Mouse (Mus musculus) CH12.LX (cell line): ENCODE data around the gene Bicd2.

Experiments
- CTCF ChIP-seq, 2 experiments: IDR thresholded peaks in 1 of 2; conservative IDR thresholded peaks in 1 of 2; 2 replicates each; pipeline ENCODE4 v1.5.1; 2011 to 2012; ENCODE audit warnings: low read depth in 2 of 2, low read length in 2 of 2, improper control_type of control experiment in 1 of 2, inconsistent platforms in 1 of 2, mild to moderate bottlenecking in 1 of 2, moderate library complexity in 1 of 2
- HCFC1 ChIP-seq: IDR thresholded peaks from 2 replicates; pipeline ENCODE4 v1.6.1; 2012; ENCODE audit warnings: low read depth, mild to moderate bottlenecking, inconsistent platforms, low read length, improper control_type of control experiment
- SMC3 ChIP-seq: IDR thresholded peaks from 2 replicates; pipeline ENCODE4 v1.6.1; 2011; ENCODE audit warnings: low read depth, low read length, improper control_type of control experiment
- USF1 ChIP-seq: IDR thresholded peaks from 2 replicates; pipeline ENCODE4 v1.6.1; 2014; ENCODE audit warnings: low read depth, mild to moderate bottlenecking, inconsistent platforms, low read length, improper control_type of control experiment

- TF ChIP-seq USF1 (peak; percentile 5; the same call in 1 of the 2 replicates), HCFC1 (peak; percentile 97), CTCF (conservative IDR thresholded peaks at IDR 0.05 in 1 of 2, IDR thresholded peaks at IDR 0.05 in 1 of 2; ENCODE audit: low read depth in 2 of 2, low read length in 2 of 2) (no peak), SMC3 (no peak)
Measured at GRCm38 (mm10) chr13:49420754-49421605, 79.6 kb downstream of the Bicd2 start, which contains the start of gene Ippk.
